Mouse (Mus musculus): ENCODE data around the gene Gm10638. TPM values are rescaled to one million over a fixed set of nuclear protein-coding genes. Genes with fewer than 3 reads are reported as not detected.

The Gm10638 gene
- total and polyA plus RNA-seq, 3 experiments = 0.23 to 0.52 TPM; not detected in 1

- peak; percentile 61 for DNase-seq (ENCODE audit: low read depth, low spot score)
- peaks cover 10 to 19% of the 10 kb centered on the region in 2 experiments for H3K4me1 ChIP-seq (ENCODE audit: control insufficient read depth in 1 of 2, insufficient read depth in 2 of 2, low read length in 2 of 2)
- peak overlapping the region; percentile 35 to 45 for H3K4me3 ChIP-seq (ENCODE audit: control insufficient read depth in 1 of 2, insufficient read depth in 1 of 2, low read depth in 2 of 2, low read length in 2 of 2)
- H3K27ac ChIP-seq (ENCODE audit: control insufficient read depth, low read depth, low read length) = peak overlapping the region; percentile 77
- no peak for TF ChIP-seq GATA1 (IDR thresholded peaks at IDR 0.05; ENCODE audit: low read depth, low read length)
- no peak for TF ChIP-seq TAL1 (IDR thresholded peaks at IDR 0.05; ENCODE audit: low read length)
- no peak for TF ChIP-seq NRF1 (IDR thresholded peaks at IDR 0.05; ENCODE audit: insufficient read depth, low read depth, low read length, poor library complexity, severe bottlenecking)
- TF ChIP-seq MAZ (IDR thresholded peaks at IDR 0.05; ENCODE audit: low read depth, low read length) = no peak
- H3K9me3 ChIP-seq (replicated peaks; ENCODE audit: insufficient read depth, low read length) = no peaks in the 10 kb centered on the region
- H3K36me3 ChIP-seq (ENCODE audit: control insufficient read depth in 1 of 2, insufficient read depth in 2 of 2, low read length in 2 of 2) = peaks cover 0 to 17% of the 10 kb centered on the region in 2 experiments; a peak in 2 of 4 replicates
- H3K9ac ChIP-seq (ENCODE audit: control insufficient read depth, low read depth, low read length, poor library complexity, severe bottlenecking) = peak overlapping the region; percentile 54
- H3K79me2 ChIP-seq (ENCODE audit: control insufficient read depth, insufficient read depth, low read length, poor library complexity) = no peaks in the 10 kb centered on the region
- no peaks in the 10 kb centered on the region; a peak in 1 of 4 replicates for H3K27me3 ChIP-seq (ENCODE audit: control insufficient read depth in 1 of 2, insufficient read depth in 2 of 2, low read length in 2 of 2)
Measured at GRCm38 (mm10) chr8:86756948-86757733, 11.6 kb downstream of the Gm10638 start.

GRCm38 (mm10) chr8:86758651-86759050 lies 13.2 kb downstream of the Gm10638 start:
- peak overlapping the region in 1 of 2 experiments; percentile 0; a peak in 1 of 4 replicates for H3K4me3 ChIP-seq (ENCODE audit: control insufficient read depth in 1 of 2, insufficient read depth in 1 of 2, low read depth in 2 of 2, low read length in 2 of 2)

GRCm38 (mm10) chr8:86759090-86759491 lies 13.6 kb downstream of the Gm10638 start:
- peak overlapping the region; percentile 46 for H3K27ac ChIP-seq (ENCODE audit: control insufficient read depth, low read depth, low read length)
- peak overlapping the region; percentile 14; the same call in 1 of the 2 replicates for H3K9ac ChIP-seq (ENCODE audit: control insufficient read depth, low read depth, low read length, poor library complexity, severe bottlenecking)
- peaks cover 0 to 17% of the 10 kb centered on the region in 2 experiments; a peak in 2 of 4 replicates for H3K36me3 ChIP-seq (ENCODE audit: control insufficient read depth in 1 of 2, insufficient read depth in 2 of 2, low read length in 2 of 2)
- TF ChIP-seq GATA1 (IDR thresholded peaks at IDR 0.05; ENCODE audit: low read depth, low read length) (peak; percentile 83), ZMIZ1 (IDR thresholded peaks at IDR 0.05; ENCODE audit: low read depth, low read length) (no peak), EP300 (IDR thresholded peaks at IDR 0.05; ENCODE audit: low read depth in 1 of 2, low read length in 2 of 2) (peak; percentile 78; a peak in 3 of 4 replicates), NRF1 (IDR thresholded peaks at IDR 0.05; ENCODE audit: insufficient read depth, low read depth, low read length, poor library complexity, severe bottlenecking) (no peak), POLR2A (IDR thresholded peaks at IDR 0.05; ENCODE audit: control insufficient read depth in 1 of 2, insufficient read depth in 1 of 2, low read depth in 1 of 2, low read length in 2 of 2, poor library complexity in 1 of 2) (no peak), MEF2A (IDR thresholded peaks at IDR 0.05; ENCODE audit: extremely low read depth, insufficient replicate concordance, low read depth, low read length, poor library complexity, severe bottlenecking) (no peak), ELF1 (IDR thresholded peaks at IDR 0.05; ENCODE audit: low read depth, low read length) (no peak), MXI1 (IDR thresholded peaks at IDR 0.05; ENCODE audit: low read depth, low read length) (peak; percentile 63; the same call in 1 of the 2 replicates), HCFC1 (IDR thresholded peaks at IDR 0.05; ENCODE audit: low read depth, low read length) (no peak), MYC (IDR thresholded peaks at IDR 0.05; ENCODE audit: low read depth, low read length) (0 out of 2 replicates have a peak, but pooled peaks have one; percentile 23), POLR2AphosphoS5 (IDR thresholded peaks at IDR 0.05; ENCODE audit: borderline replicate concordance, low read depth, low read length) (no peak), CHD1 (IDR thresholded peaks at IDR 0.05; ENCODE audit: low read depth, low read length) (no peak), NELFE (IDR thresholded peaks at IDR 0.05; ENCODE audit: low read depth, low read length) (no peak), MAFK (IDR thresholded peaks at IDR 0.05; ENCODE audit: borderline replicate concordance, low read depth, low read length) (no peak), ZC3H11A (IDR thresholded peaks at IDR 0.05; ENCODE audit: low read depth, low read length) (no peak), TBP (IDR thresholded peaks at IDR 0.05; ENCODE audit: low read depth, low read length) (peak; percentile 48; the same call in 1 of the 2 replicates), RAD21 (IDR thresholded peaks at IDR 0.05; ENCODE audit: low read depth, low read length) (no peak), TCF12 (IDR thresholded peaks at IDR 0.05; ENCODE audit: low read depth, low read length) (peak; percentile 77)

More at GRCm38 (mm10) chr8:86758651-86759050, 13.2 kb downstream of the Gm10638 start:
- Histone ChIP-seq H3K4me1 (ENCODE audit: control insufficient read depth in 1 of 2, insufficient read depth in 2 of 2, low read length in 2 of 2) (peaks cover 10 to 19% of the 10 kb centered on the region in 2 experiments), H3K79me2 (ENCODE audit: control insufficient read depth, insufficient read depth, low read length, poor library complexity) (no peaks in the 10 kb centered on the region), H3K27me3 (ENCODE audit: control insufficient read depth in 1 of 2, insufficient read depth in 2 of 2, low read length in 2 of 2) (no peaks in the 10 kb centered on the region; a peak in 2 of 4 replicates), H3K9me3 (replicated peaks; ENCODE audit: insufficient read depth, low read length) (no peaks in the 10 kb centered on the region), H3K27ac (ENCODE audit: control insufficient read depth, low read depth, low read length) (peak overlapping the region; percentile 46), H3K9ac (ENCODE audit: control insufficient read depth, low read depth, low read length, poor library complexity, severe bottlenecking) (peak overlapping the region; percentile 14; the same call in 1 of the 2 replicates), H3K36me3 (ENCODE audit: control insufficient read depth in 1 of 2, insufficient read depth in 2 of 2, low read length in 2 of 2) (peaks cover 0 to 17% of the 10 kb centered on the region in 2 experiments; a peak in 2 of 4 replicates)
- DNase-seq (ENCODE audit: low read depth, low spot score) = peak; percentile 62
- TF ChIP-seq ZKSCAN1 (IDR thresholded peaks at IDR 0.05; ENCODE audit: low read depth, low read length) (no peak), ZNF384 (IDR thresholded peaks at IDR 0.05; ENCODE audit: low read depth, low read length) (peak; percentile 7; the same call in 1 of the 2 replicates), USF1 (IDR thresholded peaks at IDR 0.05; ENCODE audit: low read depth, low read length) (peak; percentile 83), SMC3 (IDR thresholded peaks at IDR 0.05; ENCODE audit: low read depth, low read length) (no peak), TBP (IDR thresholded peaks at IDR 0.05; ENCODE audit: low read depth, low read length) (0 out of 2 replicates have a peak, but pooled peaks have one; percentile 55)

More at GRCm38 (mm10) chr8:86759090-86759491, 13.6 kb downstream of the Gm10638 start:
- H3K27me3 ChIP-seq (ENCODE audit: control insufficient read depth in 1 of 2, insufficient read depth in 2 of 2, low read length in 2 of 2) = no peaks in the 10 kb centered on the region; a peak in 2 of 4 replicates
- H3K9me3 ChIP-seq (replicated peaks; ENCODE audit: insufficient read depth, low read length) = no peaks in the 10 kb centered on the region
- no peaks in the 10 kb centered on the region for H3K79me2 ChIP-seq (ENCODE audit: control insufficient read depth, insufficient read depth, low read length, poor library complexity)
- DNase-seq (ENCODE audit: low read depth, low spot score) = peak; percentile 85
- peaks cover 10 to 19% of the 10 kb centered on the region in 2 experiments for H3K4me1 ChIP-seq (ENCODE audit: control insufficient read depth in 1 of 2, insufficient read depth in 2 of 2, low read length in 2 of 2)
- peak overlapping the region in 1 of 2 experiments; percentile 0; a peak in 1 of 4 replicates for H3K4me3 ChIP-seq (ENCODE audit: control insufficient read depth in 1 of 2, insufficient read depth in 1 of 2, low read depth in 2 of 2, low read length in 2 of 2)
